Mouse (Mus musculus) midbrain, embryonic 10.5 days (tissue): ENCODE data around the gene Sez6l. TPM values are rescaled to one million over a fixed set of nuclear protein-coding genes. Genes with fewer than 3 reads are reported as not detected.

Source experiments
- DNase-seq: peaks from one replicate; pipeline ENCODE4 v3.0.0-alpha.2; 2017; ENCODE audit warnings: low spot score
- H3K27ac ChIP-seq: fragments of 300-500 bp; sonication (generic); replicated peaks from 2 replicates; pipeline ENCODE4 v1.5.1; 2016; ENCODE audit warnings: mild to moderate bottlenecking
- H3K27me3 ChIP-seq: fragments of 300-500 bp; sonication (generic); 2 replicates; pipeline ENCODE4 v1.6.1; 2016; ENCODE audit warnings: low read depth, mild to moderate bottlenecking; ENCODE audit not compliant: poor library complexity, severe bottlenecking
- H3K36me3 ChIP-seq: fragments of 300-500 bp; sonication (generic); 2 replicates; pipeline ENCODE4 v1.6.1; 2016; ENCODE audit warnings: mild to moderate bottlenecking, moderate library complexity
- H3K4me1 ChIP-seq: fragments of 300-500 bp; sonication (generic); 2 replicates; pipeline ENCODE4 v1.6.1; 2016
- H3K4me3 ChIP-seq: fragments of 300-500 bp; sonication (generic); 2 replicates; pipeline ENCODE4 v1.5.1; 2016; ENCODE audit warnings: mild to moderate bottlenecking, moderate library complexity
- H3K9me3 ChIP-seq: fragments of 300-500 bp; sonication (generic); replicated peaks from 2 replicates; pipeline ENCODE4 v1.6.1; 2016; ENCODE audit warnings: mild to moderate bottlenecking
- WGBS: fragments of 180-500 bp; shearing (Covaris S2); methylation state at CpG from one replicate; pipeline ENCODE4 v1.1.7; 2016; 5-methylcytosine and 5-hydroxymethylcytosine counted together
- polyA plus RNA-seq: library from polyadenylated mRNA; unstranded; fragments of >200 nt; fragmentation: Nextera tagmentation; extraction: Ambion mirVana; gene quantifications from 2 replicates; pipeline ENCODE4 v1.2.1, GENCODE M21; 2016

The Sez6l gene
- polyA plus RNA-seq, 1 experiment from 2014 or later = 1.7 TPM

- Histone ChIP-seq H3K36me3 (peaks cover 12% of the 10 kb centered on the region), H3K27ac (peak overlapping the region; percentile 93; the same call in 1 of the 2 replicates), H3K4me1 (peaks cover 52% of the 10 kb centered on the region), H3K27me3 (peaks cover 40% of the 10 kb centered on the region), H3K4me3 (no peak overlapping the region), H3K9me3 (no peaks in the 10 kb centered on the region)
- 85% methylated on average over 18 of the region's 18 CpGs for WGBS
- DNase-seq = no peak
Observed at GRCm38 (mm10) chr5:112396066-112396465, 180.9 kb downstream of the Sez6l start.

GRCm38 (mm10) chr5:112394779-112395443 lies 182.1 kb downstream of the Sez6l start, which contains the start of gene Asphd2:
Gene Asphd2, minus strand, starts transcription at chr5:112394866.
- peaks cover 24% of the 10 kb centered on the region for H3K36me3 ChIP-seq
- H3K4me3 ChIP-seq = peak within 1 kb of the TSS; percentile 76
- DNase-seq = peak; percentile 91
- peaks cover 57% of the 10 kb centered on the region for H3K4me1 ChIP-seq
- 1% methylated on average over 63 of the region's 67 CpGs for WGBS
- peaks cover 43% of the 10 kb centered on the region for H3K27me3 ChIP-seq
- H3K27ac ChIP-seq = peak within 1 kb of the TSS; percentile 93
- H3K9me3 ChIP-seq = no peaks in the 10 kb centered on the region

- peaks cover 29% of the 10 kb centered on the region for H3K36me3 ChIP-seq
- DNase-seq = no peak
- H3K27ac ChIP-seq = peak overlapping the region; percentile 93
- H3K9me3 ChIP-seq = no peaks in the 10 kb centered on the region
- peaks cover 61% of the 10 kb centered on the region for H3K4me1 ChIP-seq
- WGBS = under 1% methylated on average over 27 of the region's 28 CpGs
- peaks cover 43% of the 10 kb centered on the region for H3K27me3 ChIP-seq
- peak overlapping the region; percentile 76 for H3K4me3 ChIP-seq
Observed at GRCm38 (mm10) chr5:112394415-112394763, 182.6 kb downstream of the Sez6l start.

DNA sequence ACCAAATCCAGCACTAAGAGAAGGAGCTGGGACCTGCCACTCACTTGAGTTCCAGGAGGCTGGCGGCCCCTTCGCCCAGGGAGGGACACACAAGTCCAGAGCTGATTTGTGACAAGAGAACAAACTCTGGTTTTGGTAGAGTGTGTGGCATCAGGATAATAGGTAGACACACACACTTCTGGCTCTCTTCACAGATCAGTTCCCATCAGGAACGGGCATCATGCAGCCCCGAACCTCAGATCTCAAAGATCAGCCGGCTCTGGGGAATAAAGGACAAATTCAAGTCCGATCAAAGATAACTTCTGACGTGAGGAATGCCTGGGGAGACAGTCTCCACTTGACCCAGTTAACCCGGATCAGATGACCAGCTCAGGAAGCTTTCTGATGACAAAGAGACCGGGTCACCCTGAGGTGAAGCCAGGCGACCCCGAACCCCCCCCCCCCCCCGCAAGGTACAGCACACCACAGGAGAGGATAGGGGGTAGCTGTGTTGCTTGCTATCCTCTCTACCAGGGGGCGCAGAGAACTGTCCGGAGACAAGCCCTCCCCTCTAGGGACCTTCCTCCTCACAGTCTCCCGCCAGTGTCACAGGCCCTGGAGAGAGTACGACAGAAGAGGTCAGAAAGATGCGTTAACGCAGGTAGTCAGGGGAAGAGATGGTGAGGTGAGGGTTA lies 183.1 kb downstream of the Sez6l start:
- WGBS = 6% methylated on average over 18 of the region's 18 CpGs
- Histone ChIP-seq H3K4me1 (peaks cover 63% of the 10 kb centered on the region), H3K9me3 (no peaks in the 10 kb centered on the region), H3K27me3 (peaks cover 43% of the 10 kb centered on the region), H3K36me3 (peaks cover 34% of the 10 kb centered on the region), H3K4me3 (peak overlapping the region; percentile 76), H3K27ac (peak overlapping the region; percentile 93)
- no peak for DNase-seq

DNA sequence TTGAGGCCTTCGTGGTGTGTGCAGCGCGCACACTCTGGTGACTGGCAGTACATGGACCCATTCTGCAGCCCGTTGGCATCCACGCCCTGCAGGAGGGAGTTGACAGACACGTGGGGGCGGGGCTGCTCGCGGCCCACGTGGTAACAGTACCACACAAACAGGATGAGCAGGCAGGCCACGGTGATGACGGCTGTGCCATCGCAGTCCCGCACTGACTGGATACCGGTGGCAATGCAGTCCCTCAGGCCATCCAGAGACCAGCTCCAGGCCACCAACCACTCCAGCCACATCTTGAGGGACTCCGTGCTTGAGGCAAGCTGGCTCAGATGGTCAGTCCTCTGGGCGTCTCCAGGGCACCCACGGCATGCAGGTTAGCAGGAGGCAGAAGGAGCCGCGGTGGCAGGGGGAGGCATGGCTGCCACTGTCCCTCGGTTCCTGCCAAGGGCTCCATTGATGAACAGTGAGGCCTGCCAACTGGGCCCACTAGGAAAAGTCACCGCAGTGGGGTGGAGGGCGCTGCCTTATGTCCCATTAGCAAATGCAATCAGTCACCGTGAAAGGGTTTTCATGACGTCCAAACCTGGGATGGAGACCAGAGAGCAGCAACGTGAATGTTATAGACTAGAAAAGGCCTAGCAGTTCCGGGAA lies 185.2 kb downstream of the Sez6l start:
- no peak for DNase-seq
- 73% methylated on average over 27 of the region's 27 CpGs for WGBS
- H3K27me3 ChIP-seq = peaks cover 43% of the 10 kb centered on the region

DNA sequence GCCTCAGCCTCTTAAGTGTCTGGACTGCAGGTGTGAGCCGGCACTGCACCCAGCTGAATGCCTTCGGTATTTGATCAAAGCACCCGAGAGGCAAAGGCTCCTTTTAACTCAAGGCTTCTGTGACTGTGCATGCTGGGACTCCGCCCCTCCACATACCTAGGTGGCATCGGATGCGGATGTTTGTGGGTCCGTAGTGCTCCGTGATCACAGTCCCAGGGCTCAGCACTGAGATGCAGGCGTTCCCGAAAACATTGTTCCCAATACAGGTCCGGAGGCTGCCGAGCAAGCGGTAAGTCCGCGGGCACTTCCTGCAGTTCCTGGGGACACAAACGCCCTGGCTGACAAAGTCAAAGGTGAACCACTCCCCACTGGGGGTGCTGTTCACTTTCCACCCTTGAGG lies 186.0 kb downstream of the Sez6l start:
- H3K27me3 ChIP-seq = peaks cover 42% of the 10 kb centered on the region

More for the DNA sequence above, 185.2 kb downstream of the Sez6l start:
- Histone ChIP-seq H3K4me3 (no peak overlapping the region), H3K4me1 (peaks cover 67% of the 10 kb centered on the region), H3K36me3 (peaks cover 52% of the 10 kb centered on the region), H3K27ac (no peak overlapping the region), H3K9me3 (no peaks in the 10 kb centered on the region)

DNA sequence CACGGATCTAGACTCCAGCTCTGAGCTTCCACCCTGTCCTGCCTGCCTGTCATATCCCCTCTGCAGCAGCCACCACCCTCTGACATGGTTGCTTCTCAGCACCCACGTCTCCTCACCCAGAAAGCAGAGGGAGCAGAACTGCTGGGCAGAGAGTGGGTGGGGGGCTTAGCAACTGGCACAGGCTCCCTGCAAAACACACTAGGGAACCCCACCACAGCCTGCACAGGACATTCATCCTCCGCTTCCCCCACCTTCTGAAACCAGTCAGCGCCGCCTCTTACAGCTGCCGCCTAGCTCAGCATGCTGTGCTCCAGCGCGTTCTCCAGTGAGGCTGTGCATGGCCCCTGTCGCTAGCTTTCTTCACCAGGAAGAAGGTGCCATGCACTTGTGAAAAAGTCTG lies 187.6 kb downstream of the Sez6l start:
- Histone ChIP-seq H3K4me3 (no peak overlapping the region), H3K27ac (peak overlapping the region; percentile 38; the same call in 1 of the 2 replicates), H3K4me1 (peaks cover 50% of the 10 kb centered on the region), H3K9me3 (no peaks in the 10 kb centered on the region), H3K36me3 (peaks cover 76% of the 10 kb centered on the region), H3K27me3 (peaks cover 36% of the 10 kb centered on the region)
- 81% methylated on average over 9 of the region's 9 CpGs for WGBS
- no peak for DNase-seq

More for the DNA sequence above, 186.0 kb downstream of the Sez6l start:
- DNase-seq = no peak
- H3K27ac ChIP-seq = no peak overlapping the region
- H3K36me3 ChIP-seq = peaks cover 60% of the 10 kb centered on the region
- H3K4me3 ChIP-seq = no peak overlapping the region
- WGBS = 61% methylated on average over 16 of the region's 16 CpGs
- no peaks in the 10 kb centered on the region for H3K9me3 ChIP-seq
- H3K4me1 ChIP-seq = peaks cover 64% of the 10 kb centered on the region

DNA sequence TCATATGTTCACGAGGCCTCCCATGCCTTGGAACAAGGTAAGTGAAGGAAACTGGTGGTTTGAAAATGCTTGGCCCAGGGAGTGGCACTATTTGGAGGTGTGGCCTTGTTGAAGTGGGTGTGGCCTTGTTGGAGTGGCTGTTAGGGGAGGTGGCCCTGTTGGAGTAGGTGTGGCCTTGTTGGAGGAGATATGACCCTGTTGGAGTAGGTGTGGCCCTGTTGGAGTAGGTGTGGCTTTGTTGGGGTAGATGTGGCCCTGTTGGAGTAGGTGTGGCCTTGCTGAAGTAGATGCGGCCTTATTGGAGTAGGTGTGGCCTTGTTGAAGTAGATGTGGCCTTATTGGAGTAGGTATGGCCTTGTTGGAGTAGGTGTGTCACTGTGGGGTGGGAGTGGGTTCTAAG lies 191.0 kb downstream of the Sez6l start:
- peaks cover 31% of the 10 kb centered on the region for H3K4me1 ChIP-seq
- peaks cover 2% of the 10 kb centered on the region for H3K27me3 ChIP-seq
- no peak overlapping the region for H3K4me3 ChIP-seq
- H3K36me3 ChIP-seq = peaks cover 63% of the 10 kb centered on the region
- DNase-seq = no peak
- H3K9me3 ChIP-seq = no peaks in the 10 kb centered on the region
- no peak overlapping the region for H3K27ac ChIP-seq
- 82% methylated on average over 2 of the region's 2 CpGs for WGBS

- no peak for DNase-seq
- peaks cover 58% of the 10 kb centered on the region for H3K36me3 ChIP-seq
- no peaks in the 10 kb centered on the region for H3K9me3 ChIP-seq
- H3K4me3 ChIP-seq = no peak overlapping the region
- no peaks in the 10 kb centered on the region for H3K27me3 ChIP-seq
- peaks cover 27% of the 10 kb centered on the region for H3K4me1 ChIP-seq
- H3K27ac ChIP-seq = no peak overlapping the region
- 94% methylated on average over 13 of the region's 13 CpGs for WGBS
Observed at GRCm38 (mm10) chr5:112384805-112385472, 192.0 kb downstream of the Sez6l start.

DNA sequence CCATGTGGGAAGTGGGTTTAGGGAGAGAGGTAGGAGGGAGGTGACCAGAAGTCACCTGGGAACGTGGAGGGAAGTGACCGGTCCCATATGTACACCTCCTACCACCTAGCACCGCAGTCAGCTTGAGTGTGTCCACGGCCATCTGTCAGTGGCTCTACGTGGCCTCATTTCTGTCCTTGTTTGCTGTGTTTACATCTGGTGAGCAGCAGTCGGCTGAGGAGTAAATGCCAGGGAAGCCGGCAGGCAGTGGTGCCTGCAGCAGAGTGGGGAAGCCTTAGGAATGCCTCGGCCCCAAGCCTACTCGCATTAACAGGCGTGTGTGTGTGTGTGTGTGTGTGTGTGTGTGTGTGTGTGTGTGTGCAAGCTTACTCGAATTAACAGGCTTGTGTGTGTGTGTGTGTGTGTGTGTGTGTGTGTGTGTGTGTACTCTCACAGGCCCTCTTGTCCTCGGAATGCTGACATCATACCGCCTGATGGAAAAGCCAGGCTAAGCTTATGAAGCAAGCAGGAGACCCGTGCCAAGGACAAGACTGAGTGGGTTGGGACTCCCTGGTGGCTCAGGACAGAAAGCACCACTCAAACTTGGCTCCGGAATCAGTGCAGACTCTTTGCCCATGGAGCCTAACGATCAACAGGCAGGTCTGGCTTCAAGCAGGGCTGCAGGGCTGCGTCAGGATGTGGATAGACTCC lies 194.2 kb downstream of the Sez6l start:
- H3K27ac ChIP-seq = 0 out of 2 replicates have a peak overlapping the region, but pooled peaks have one; percentile 46
- no peaks in the 10 kb centered on the region for H3K9me3 ChIP-seq
- peaks cover 14% of the 10 kb centered on the region for H3K4me1 ChIP-seq
- no peak overlapping the region for H3K4me3 ChIP-seq
- H3K36me3 ChIP-seq = peaks cover 61% of the 10 kb centered on the region
- WGBS = 80% methylated on average over 17 of the region's 17 CpGs
- DNase-seq = no peak
- H3K27me3 ChIP-seq = no peaks in the 10 kb centered on the region

- DNase-seq = no peak
- Histone ChIP-seq H3K9me3 (no peaks in the 10 kb centered on the region), H3K4me3 (no peak overlapping the region), H3K4me1 (peaks cover 14% of the 10 kb centered on the region), H3K27ac (peak overlapping the region; percentile 46; the same call in 1 of the 2 replicates), H3K36me3 (peaks cover 60% of the 10 kb centered on the region), H3K27me3 (no peaks in the 10 kb centered on the region)
- 70% methylated on average over 9 of the region's 9 CpGs for WGBS
Observed at GRCm38 (mm10) chr5:112382042-112382441, 194.9 kb downstream of the Sez6l start.

GRCm38 (mm10) chr5:112381154-112381553 lies 195.8 kb downstream of the Sez6l start:
- H3K36me3 ChIP-seq = peaks cover 56% of the 10 kb centered on the region
- no peaks in the 10 kb centered on the region for H3K9me3 ChIP-seq
- H3K27me3 ChIP-seq = no peaks in the 10 kb centered on the region
- DNase-seq = no peak
- H3K4me3 ChIP-seq = no peak overlapping the region
- H3K4me1 ChIP-seq = peaks cover 17% of the 10 kb centered on the region
- WGBS = 89% methylated on average over 11 of the region's 11 CpGs
- peak overlapping the region; percentile 46; the same call in 1 of the 2 replicates for H3K27ac ChIP-seq
